ENCODE assay signal across 8 mouse cellular contexts in the genomic region with DNA sequence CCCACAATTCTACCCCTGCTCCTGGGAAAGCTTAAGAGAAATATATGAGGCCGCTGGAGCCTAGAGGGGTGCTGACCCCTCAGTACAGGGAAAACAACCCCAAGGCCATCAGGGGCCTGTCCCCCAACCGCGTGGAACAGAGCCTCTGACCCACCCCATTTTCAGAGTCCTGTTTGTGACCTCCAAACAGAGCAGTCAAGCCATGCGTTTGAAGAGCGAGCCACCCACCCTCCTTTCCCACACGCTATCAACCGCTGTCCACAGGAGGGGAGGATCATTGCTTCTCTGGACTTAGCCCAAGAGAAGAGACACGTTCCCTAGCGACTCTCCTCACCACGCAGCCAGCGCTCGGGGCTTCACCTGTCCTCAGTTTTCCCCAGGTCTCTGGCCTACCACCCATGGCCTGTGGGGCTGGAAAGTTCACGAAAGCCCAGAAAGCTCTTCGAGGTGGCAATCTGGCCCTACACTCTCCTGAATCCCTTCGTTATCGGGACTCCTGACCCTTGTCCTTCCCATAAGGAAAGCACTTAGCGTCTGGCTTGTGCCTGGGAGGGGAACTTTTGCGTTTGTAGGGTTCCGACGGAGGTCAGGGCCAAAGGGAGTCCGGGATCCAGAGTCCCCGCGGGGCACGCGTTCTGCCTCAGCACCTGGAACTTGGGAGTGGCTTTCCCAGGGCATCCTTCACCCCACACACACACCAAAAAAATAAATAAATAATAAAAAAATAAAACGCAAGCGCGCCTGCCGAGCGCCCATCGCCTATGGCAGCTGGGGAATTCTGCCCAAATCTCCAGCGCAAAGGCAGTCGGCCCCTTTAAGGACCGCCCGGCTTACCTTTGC. TPM values are rescaled to one million over a fixed set of nuclear protein-coding genes. Genes with fewer than 3 reads are reported as not detected.
A peak's percentile ranks its signal among the peaks of the same experiment; 100 is the strongest.
DNase-seq lines count a peak whose midpoint lies in the region; ATAC-seq and TF ChIP-seq lines count a peak whose summit lies in the region.

No protein-coding gene starts in this region.

- 0 out of 2 replicates have a peak, but pooled peaks cover 10% of the 10 kb centered on the region for H3K4me1 ChIP-seq in lung, embryonic 14.5 days (ENCODE audit: insufficient read depth)
- 0 out of 2 replicates have a peak, but pooled peaks cover 6% of the 10 kb centered on the region for H3K4me1 ChIP-seq in embryonic facial prominence, embryonic 14.5 days (ENCODE audit: control insufficient read depth, insufficient read depth, low read length)
- peaks cover 46% of the 10 kb centered on the region for H3K4me1 ChIP-seq in limb, embryonic 10.5 days
- peaks cover 16% of the 10 kb centered on the region for H3K4me1 ChIP-seq in olfactory bulb, adult 2 months (ENCODE audit: control insufficient read depth, insufficient read depth, low read length)

- no peaks in the 10 kb centered on the region for H3K36me3 ChIP-seq in lung, embryonic 14.5 days (ENCODE audit: insufficient read depth)
- H3K36me3 ChIP-seq in embryonic facial prominence, embryonic 14.5 days (ENCODE audit: control insufficient read depth, insufficient read depth, low read length) = no peaks in the 10 kb centered on the region
- no peaks in the 10 kb centered on the region for H3K36me3 ChIP-seq in limb, embryonic 10.5 days

- peak overlapping the region; percentile 63 for H3K4me3 ChIP-seq in lung, embryonic 14.5 days (ENCODE audit: low read depth, low read length)
- peak overlapping the region; percentile 63 for H3K4me3 ChIP-seq in embryonic facial prominence, embryonic 14.5 days (ENCODE audit: low read depth, low read length)
- H3K4me3 ChIP-seq in limb, embryonic 10.5 days = peak overlapping the region; percentile 74
- H3K4me3 ChIP-seq in olfactory bulb, adult 2 months (ENCODE audit: insufficient read depth, low read depth, low read length) = peak overlapping the region; percentile 45

- no peak for TF ChIP-seq CTCF in lung, embryonic 14.5 days (IDR thresholded peaks at IDR 0.05; ENCODE audit: low read depth)
- TF ChIP-seq CTCF in olfactory bulb, adult 2 months (IDR thresholded peaks at IDR 0.05; ENCODE audit: insufficient read depth, low read depth, low read length) = no peak

- no peaks in the 10 kb centered on the region for H3K9me3 ChIP-seq in lung, embryonic 14.5 days (ENCODE audit: low read depth, low read length)
- no peaks in the 10 kb centered on the region for H3K9me3 ChIP-seq in embryonic facial prominence, embryonic 14.5 days (ENCODE audit: control insufficient read depth, low read length)
- H3K9me3 ChIP-seq in limb, embryonic 10.5 days (replicated peaks) = no peaks in the 10 kb centered on the region

- H3K9ac ChIP-seq in lung, embryonic 14.5 days = peak overlapping the region; percentile 60
- peak overlapping the region; percentile 75 for H3K9ac ChIP-seq in embryonic facial prominence, embryonic 14.5 days (ENCODE audit: low read depth, low read length)

- 0 out of 2 replicates have a peak overlapping the region, but pooled peaks have one; percentile 30 for H3K27ac ChIP-seq in lung, embryonic 14.5 days (ENCODE audit: low read depth)
- H3K27ac ChIP-seq in embryonic facial prominence, embryonic 14.5 days (replicated peaks; ENCODE audit: low read depth, low read length) = no peak overlapping the region
- peak overlapping the region; percentile 86 for H3K27ac ChIP-seq in limb, embryonic 10.5 days
- H3K27ac ChIP-seq in olfactory bulb, adult 2 months (ENCODE audit: insufficient read depth, low read depth, low read length) = no peak overlapping the region

- DNase-seq in lung, embryonic 14.5 days = no peak
- DNase-seq in lung, postnatal 36 days = no peak
- no peak for DNase-seq in embryonic facial prominence, embryonic 14.5 days (ENCODE audit: low spot score)
- peak; percentile 47 for DNase-seq in limb, embryonic 10.5 days (ENCODE audit: low spot score)
- DNase-seq in thymus, adult 18-20 months = no peak
- no peak for DNase-seq in T-cell, adult 2 months (ENCODE audit: low spot score)
- DNase-seq in cerebellum, adult 11-12 months = no peak

- H3K27me3 ChIP-seq in lung, embryonic 14.5 days (ENCODE audit: insufficient read depth, low read length) = no peaks in the 10 kb centered on the region
- peaks cover 2% of the 10 kb centered on the region; the same call in 1 of the 2 replicates for H3K27me3 ChIP-seq in embryonic facial prominence, embryonic 14.5 days (replicated peaks; ENCODE audit: control insufficient read depth, insufficient read depth, low read length)
- H3K27me3 ChIP-seq in limb, embryonic 10.5 days (ENCODE audit: low read depth, poor library complexity, severe bottlenecking) = peaks cover 45% of the 10 kb centered on the region

- 4% methylated on average over 35 of the region's 35 CpGs for WGBS in lung, embryonic 14.5 days
- 7% methylated on average over 35 of the region's 35 CpGs for WGBS in embryonic facial prominence, embryonic 14.5 days
- 3% methylated on average over 35 of the region's 35 CpGs for WGBS in limb, embryonic 10.5 days
- 32% methylated on average over 35 of the region's 35 CpGs for WGBS in olfactory bulb, adult 2 months

- H3K4me2 ChIP-seq in lung, embryonic 14.5 days = peak overlapping the region; percentile 97
- H3K4me2 ChIP-seq in embryonic facial prominence, embryonic 14.5 days (ENCODE audit: low read depth, low read length) = peak overlapping the region; percentile 99

- peak; percentile 1; the same call in 1 of the 2 replicates for ATAC-seq in lung, embryonic 14.5 days (ENCODE audit: insufficient read depth)
- no peak for ATAC-seq in embryonic facial prominence, embryonic 14.5 days (ENCODE audit: low read depth)

- TF ChIP-seq POLR2A in olfactory bulb, adult 2 months (IDR thresholded peaks at IDR 0.05; ENCODE audit: insufficient read depth, low read depth, low read length) = no peak

RNA-seq across cellular contexts. Expression of a gene that starts 0.7 kb away (rescaled TPM):
- polyA plus RNA-seq in lung, embryonic 14.5 days (2014; fragmentation: Nextera tagmentation; extraction: Ambion mirVana) = 7.3 and 8.0 TPM in 2 replicates
- 2.2 and 2.5 TPM in 2 replicates for polyA plus RNA-seq in embryonic facial prominence, embryonic 14.5 days (2014; fragmentation: Nextera tagmentation; extraction: Ambion mirVana)
- polyA plus RNA-seq in limb, embryonic 10.5 days (2016; fragmentation: Nextera tagmentation; extraction: Ambion mirVana) = 3.7 TPM in 2 replicates
- not detected in 2 replicates for polyA plus RNA-seq in olfactory bulb, adult 2 months (2012; ENCODE audit: insufficient read depth, insufficient read length, low replicate concordance, missing spikeins)

RNA-seq across cellular contexts. Expression of a gene that starts 52.4 kb away (rescaled TPM):
- polyA plus RNA-seq in lung, embryonic 14.5 days (2014; fragmentation: Nextera tagmentation; extraction: Ambion mirVana) = 1.9 and 3.1 TPM in 2 replicates
- polyA plus RNA-seq in embryonic facial prominence, embryonic 14.5 days (2014; fragmentation: Nextera tagmentation; extraction: Ambion mirVana) = 0.46 and 2.0 TPM in 2 replicates
- 1.3 and 1.7 TPM in 2 replicates for polyA plus RNA-seq in limb, embryonic 10.5 days (2016; fragmentation: Nextera tagmentation; extraction: Ambion mirVana)
- polyA plus RNA-seq in olfactory bulb, adult 2 months (2012; ENCODE audit: insufficient read depth, insufficient read length, low replicate concordance, missing spikeins) = not detected in 2 replicates

RNA-seq across cellular contexts. Expression of a gene that starts 52.5 kb away (rescaled TPM):
- 0.78 and 1.0 TPM in 2 replicates for polyA plus RNA-seq in lung, embryonic 14.5 days (2014; fragmentation: Nextera tagmentation; extraction: Ambion mirVana)
- polyA plus RNA-seq in embryonic facial prominence, embryonic 14.5 days (2014; fragmentation: Nextera tagmentation; extraction: Ambion mirVana) = 0.34 and 0.71 TPM in 2 replicates
- 0.64 and 0.65 TPM in 2 replicates for polyA plus RNA-seq in limb, embryonic 10.5 days (2016; fragmentation: Nextera tagmentation; extraction: Ambion mirVana)
- not detected in 2 replicates for polyA plus RNA-seq in olfactory bulb, adult 2 months (2012; ENCODE audit: insufficient read depth, insufficient read length, low replicate concordance, missing spikeins)

Comparison
In these comparisons a context has a peak if more than half of its experiments do, and no peak if none do; other contexts are left out.
1. H3K27ac ChIP-seq: peak in lung, embryonic 14.5 days (single experiment) and limb, embryonic 10.5 days (single experiment); none in embryonic facial prominence, embryonic 14.5 days (single experiment) and olfactory bulb, adult 2 months (single experiment).
2. Peak in every context shown above with its lines, with median percentiles within 50 percentile points of each other: H3K4me3 ChIP-seq.